Mouse (Mus musculus) urinary bladder, postnatal 0 days (tissue): ENCODE results near the gene Anapc4. TPM values are rescaled to one million over a fixed set of nuclear protein-coding genes. Genes with fewer than 3 reads are reported as not detected.

ENCODE experiments used
- polyA plus RNA-seq: library from polyadenylated mRNA; unstranded; fragments of >200 nt; fragmentation: Nextera tagmentation; extraction: Ambion mirVana; gene quantifications from 2 replicates; pipeline ENCODE4 v1.2.1, GENCODE M21; 2015

The Anapc4 gene
- polyA plus RNA-seq = 55.7 and 59.2 TPM in 2 replicates

GRCm38 (mm10) chr5:52833761-52834274, at the start of gene Anapc4:
Gene Anapc4, plus strand, starts transcription at chr5:52834012.

Other genes starting within 250 kb of the Anapc4 start
- 4.2 and 5.1 TPM in 2 replicates for gene Sepsecs, start 164.3 kb upstream of the Anapc4 start, polyA plus RNA-seq
- 7.5 and 9.2 TPM in 2 replicates for gene Pi4k2b, start 92.4 kb upstream of the Anapc4 start, polyA plus RNA-seq
- 4.7 and 6.7 TPM in 2 replicates for gene Zcchc4, start 58.6 kb upstream of the Anapc4 start, polyA plus RNA-seq
- 0.06 TPM in 1 of 2 replicates, not detected in the other for gene Slc34a2, start 204.1 kb downstream of the Anapc4 start, polyA plus RNA-seq